Comparison of ENCODE assay signal across 9 mouse cellular contexts in genomic region chr8:107502922-107503321, GRCm38 (mm10).
A peak's percentile ranks its signal among the peaks of the same experiment; 100 is the strongest.
DNase-seq lines count a peak whose midpoint lies in the region; ATAC-seq and TF ChIP-seq lines count a peak whose summit lies in the region.
"Had no signal": no experiment of that assay in that cellular context is flagged by ENCODE, and none has a peak within 500 bp of the region (broad histone marks: within the 10 kb centered on the region; RNA-seq: fewer than 3 reads in every experiment).

No protein-coding gene starts in this region.

- peaks cover 4% of the 10 kb centered on the region for H3K79me3 ChIP-seq in C2C12 (ENCODE audit: low read depth)

- H3K9ac ChIP-seq in hindbrain, embryonic 16.5 days (ENCODE audit: low read depth, low read length) = no peak overlapping the region
- H3K9ac ChIP-seq in embryonic facial prominence, embryonic 12.5 days = no peak overlapping the region
- H3K9ac ChIP-seq in liver, embryonic 15.5 days = no peak overlapping the region

- H3ac ChIP-seq in C2C12 (ENCODE audit: control insufficient read depth, insufficient read length, low read depth) = no peak overlapping the region

- H3K9me3 ChIP-seq in hindbrain, embryonic 10.5 days = no peaks in the 10 kb centered on the region
- H3K9me3 ChIP-seq in hindbrain, embryonic 16.5 days (ENCODE audit: control insufficient read depth, low read length) = no peaks in the 10 kb centered on the region
- no peaks in the 10 kb centered on the region for H3K9me3 ChIP-seq in embryonic facial prominence, embryonic 12.5 days
- H3K9me3 ChIP-seq in liver, embryonic 15.5 days (replicated peaks) = no peaks in the 10 kb centered on the region

- no peak for TF ChIP-seq CTCF in C2C12 (IDR thresholded peaks at IDR 0.05; ENCODE audit: control insufficient read depth, insufficient read depth, insufficient read length)

- H3K79me2 ChIP-seq in C2C12 (ENCODE audit: control insufficient read depth, insufficient read depth) = peaks cover 36% of the 10 kb centered on the region

- WGBS in hindbrain, embryonic 10.5 days = 56% methylated on average over 3 of the region's 3 CpGs
- 41% methylated on average over 3 of the region's 3 CpGs for WGBS in hindbrain, embryonic 16.5 days
- 68% methylated on average over 3 of the region's 3 CpGs for WGBS in embryonic facial prominence, embryonic 12.5 days
- 16% methylated on average over 3 of the region's 3 CpGs for WGBS in liver, embryonic 15.5 days (ENCODE audit: insufficient replicate concordance)

- no peak for ATAC-seq in hindbrain, embryonic 16.5 days
- no peak for ATAC-seq in embryonic facial prominence, embryonic 12.5 days (ENCODE audit: insufficient number of reproducible peaks, insufficient read depth, low FRiP score, low TSS enrichment)
- ATAC-seq in liver, embryonic 15.5 days (ENCODE audit: insufficient read depth) = no peak

- H3K4me3 ChIP-seq in hindbrain, embryonic 10.5 days = no peak overlapping the region
- H3K4me3 ChIP-seq in hindbrain, embryonic 16.5 days (ENCODE audit: low read length) = no peak overlapping the region
- H3K4me3 ChIP-seq in C2C12 (ENCODE audit: insufficient read depth, poor library complexity, severe bottlenecking) = no peak overlapping the region
- H3K4me3 ChIP-seq in embryonic facial prominence, embryonic 12.5 days = no peak overlapping the region
- no peak overlapping the region for H3K4me3 ChIP-seq in liver, embryonic 15.5 days (replicated peaks)
- H3K4me3 ChIP-seq: gastrocnemius, adult 2 months had no signal

- DNase-seq in hindbrain, embryonic 10.5 days (ENCODE audit: low spot score) = no peak
- no peak for DNase-seq in right cerebral cortex, postnatal 10 days (ENCODE audit: low spot score in 2 of 2)
- no peak for DNase-seq in layer of hippocampus, postnatal 14 days (ENCODE audit: low spot score in 2 of 2)
- no peak for DNase-seq in frontal cortex, postnatal 36 days (ENCODE audit: low spot score in 2 of 2)
- DNase-seq: gastrocnemius, adult 2 months had no signal

- H3K36me3 ChIP-seq in hindbrain, embryonic 10.5 days = peaks cover 17% of the 10 kb centered on the region
- peaks cover 4% of the 10 kb centered on the region; the same call in 1 of the 2 replicates for H3K36me3 ChIP-seq in hindbrain, embryonic 16.5 days (ENCODE audit: control insufficient read depth, insufficient read depth, low read length)
- peaks cover 15% of the 10 kb centered on the region for H3K36me3 ChIP-seq in C2C12 (ENCODE audit: control insufficient read depth, insufficient read depth)
- peaks cover 6% of the 10 kb centered on the region; the same call in 1 of the 2 replicates for H3K36me3 ChIP-seq in embryonic facial prominence, embryonic 12.5 days
- peaks cover 19% of the 10 kb centered on the region for H3K36me3 ChIP-seq in liver, embryonic 15.5 days (replicated peaks)

- H3K4me1 ChIP-seq in hindbrain, embryonic 10.5 days (replicated peaks) = peaks cover 33% of the 10 kb centered on the region
- H3K4me1 ChIP-seq in hindbrain, embryonic 16.5 days (ENCODE audit: control insufficient read depth, insufficient read depth, low read depth, low read length) = no peaks in the 10 kb centered on the region
- H3K4me1 ChIP-seq in embryonic facial prominence, embryonic 12.5 days = peaks cover 38% of the 10 kb centered on the region
- H3K4me1 ChIP-seq in liver, embryonic 15.5 days (replicated peaks) = peaks cover 37% of the 10 kb centered on the region

- H3K4me2 ChIP-seq in hindbrain, embryonic 16.5 days (ENCODE audit: low read length) = no peak overlapping the region
- no peak overlapping the region for H3K4me2 ChIP-seq in embryonic facial prominence, embryonic 12.5 days (replicated peaks)
- peak overlapping the region; percentile 33 for H3K4me2 ChIP-seq in liver, embryonic 15.5 days

- H3K27ac ChIP-seq in hindbrain, embryonic 10.5 days = peak overlapping the region; percentile 74
- H3K27ac ChIP-seq in hindbrain, embryonic 16.5 days (ENCODE audit: low read depth, low read length) = no peak overlapping the region
- H3K27ac ChIP-seq in embryonic facial prominence, embryonic 12.5 days = peak overlapping the region; percentile 74
- peak overlapping the region; percentile 61 for H3K27ac ChIP-seq in liver, embryonic 15.5 days (replicated peaks)
- H3K27ac ChIP-seq: gastrocnemius, adult 2 months had no signal

- no peaks in the 10 kb centered on the region for H3K27me3 ChIP-seq in hindbrain, embryonic 10.5 days (ENCODE audit: insufficient read depth, poor library complexity, severe bottlenecking)
- no peaks in the 10 kb centered on the region for H3K27me3 ChIP-seq in hindbrain, embryonic 16.5 days (replicated peaks; ENCODE audit: control insufficient read depth, insufficient read depth, low read length)
- no peaks in the 10 kb centered on the region for H3K27me3 ChIP-seq in C2C12 (ENCODE audit: control insufficient read depth, insufficient read depth, insufficient read length)
- H3K27me3 ChIP-seq in embryonic facial prominence, embryonic 12.5 days = no peaks in the 10 kb centered on the region
- no peaks in the 10 kb centered on the region for H3K27me3 ChIP-seq in liver, embryonic 15.5 days

TF ChIP-seq in C2C12, 6 proteins besides CTCF, POLR2A, EP300 and RAD21:
- TF ChIP-seq FOSL1 (IDR thresholded peaks at IDR 0.05; ENCODE audit: insufficient read depth, low read length, poor library complexity, severe bottlenecking) (peak; percentile 4), CEBPB (IDR thresholded peaks at IDR 0.05; ENCODE audit: low read depth) (peak; percentile 51), MYOG (IDR thresholded peaks at IDR 0.05; ENCODE audit: control insufficient read depth, extremely low read depth, insufficient read length) (no peak), MAX (IDR thresholded peaks at IDR 0.05) (no peak), USF1 (IDR thresholded peaks at IDR 0.05; ENCODE audit: low read depth) (no peak), MYOD1 (IDR thresholded peaks at IDR 0.05; ENCODE audit: control insufficient read depth, insufficient read length, low read depth) (peak; percentile 14)
